Mouse (Mus musculus) CH12.LX (cell line): Measurements from ENCODE around the gene Dhx32. TPM values are rescaled to one million over a fixed set of nuclear protein-coding genes. Genes with fewer than 3 reads are reported as not detected.

Experiments
- DNase-seq: peaks from one replicate; pipeline ENCODE4 v3.0.0-alpha.2; 2013; ENCODE audit errors: extremely low read depth
- H3K27ac ChIP-seq: 2 replicates; pipeline ENCODE4 v1.5.1; 2012; ENCODE audit warnings: low read depth, mild to moderate bottlenecking, control low read depth, moderate library complexity; ENCODE audit not compliant: insufficient read depth
- H3K27me3 ChIP-seq: replicated peaks from 2 replicates; pipeline ENCODE3; 2012; ENCODE audit warnings: inconsistent platforms
- H3K36me3 ChIP-seq, 2 experiments: replicated peaks in 1 of 2; 2 replicates each; pipeline versions ENCODE3 to v1.6.1; 2012; ENCODE audit warnings: inconsistent platforms in 1 of 2, low read length in 1 of 2, mild to moderate bottlenecking in 1 of 2, mixed read lengths in 1 of 2, moderate library complexity in 1 of 2; ENCODE audit not compliant: control insufficient read depth in 1 of 2, insufficient read depth in 1 of 2
- H3K4me1 ChIP-seq, 2 experiments: 2 replicates each; pipeline ENCODE4 v1.6.1; 2012; ENCODE audit warnings: inconsistent platforms in 1 of 2, moderate library complexity in 1 of 2; ENCODE audit not compliant: insufficient read depth in 2 of 2, control insufficient read depth in 1 of 2
- H3K4me2 ChIP-seq: 2 replicates; pipeline ENCODE4 v1.6.1; 2012; ENCODE audit warnings: low read depth, mild to moderate bottlenecking, control low read depth; ENCODE audit not compliant: poor library complexity, insufficient read depth, severe bottlenecking
- H3K4me3 ChIP-seq, 3 experiments: fragments of 150-350 bp in 1 of 3; sonication (generic) in 1 of 3; replicated peaks in 1 of 3; 2 replicates each; pipeline versions ENCODE3 to v1.5.1; 2011 to 2012; ENCODE audit warnings: low read depth in 2 of 3, low read length in 2 of 3, mild to moderate bottlenecking in 2 of 3, moderate library complexity in 2 of 3, control low read depth in 1 of 3, improper control_type of control experiment in 1 of 3, inconsistent platforms in 1 of 3, mixed read lengths in 1 of 3; ENCODE audit not compliant: poor library complexity in 1 of 3
- H3K79me2 ChIP-seq: replicated peaks from 2 replicates; pipeline ENCODE4 v1.6.1; 2012; ENCODE audit warnings: mild to moderate bottlenecking, moderate library complexity; ENCODE audit not compliant: control insufficient read depth, poor library complexity, insufficient read depth, severe bottlenecking; ENCODE audit errors: extremely low read depth
- H3K9ac ChIP-seq: 2 replicates; pipeline ENCODE4 v1.6.1; 2012; ENCODE audit warnings: low read depth, mild to moderate bottlenecking, control low read depth, moderate library complexity; ENCODE audit not compliant: insufficient read depth
- H3K9me3 ChIP-seq: replicated peaks from 2 replicates; pipeline ENCODE3; 2012; ENCODE audit warnings: low read length, inconsistent platforms, mixed read lengths
- BHLHE40 ChIP-seq: IDR thresholded peaks from 2 replicates; pipeline ENCODE4 v1.6.1; 2011; ENCODE audit warnings: mild to moderate bottlenecking, low read depth, low read length, improper control_type of control experiment
- CTCF ChIP-seq, 2 experiments: IDR thresholded peaks in 1 of 2; conservative IDR thresholded peaks in 1 of 2; 2 replicates each; pipeline ENCODE4 v1.5.1; 2011 to 2012; ENCODE audit warnings: low read depth in 2 of 2, low read length in 2 of 2, improper control_type of control experiment in 1 of 2, inconsistent platforms in 1 of 2, mild to moderate bottlenecking in 1 of 2, moderate library complexity in 1 of 2
- EP300 ChIP-seq: IDR thresholded peaks from 2 replicates; pipeline ENCODE4 v1.6.1; 2011; ENCODE audit warnings: low read length, improper control_type of control experiment
- ETS1 ChIP-seq: conservative IDR thresholded peaks from 2 replicates; pipeline ENCODE4 v1.6.1; 2012; ENCODE audit warnings: low read depth, mild to moderate bottlenecking, inconsistent platforms, low read length, improper control_type of control experiment, moderate library complexity
- GABPA ChIP-seq: IDR thresholded peaks from 2 replicates; pipeline ENCODE4 v1.6.1; 2012; ENCODE audit warnings: low read depth, low read length, improper control_type of control experiment, inconsistent platforms; ENCODE audit not compliant: insufficient replicate concordance
- IRF4 ChIP-seq: IDR thresholded peaks from 2 replicates; pipeline ENCODE4 v1.6.1; 2014; ENCODE audit warnings: low read depth, mild to moderate bottlenecking, inconsistent platforms, low read length, improper control_type of control experiment
- MAFK ChIP-seq: IDR thresholded peaks from 2 replicates; pipeline ENCODE4 v1.6.1; 2011; ENCODE audit warnings: low read length, improper control_type of control experiment; ENCODE audit not compliant: insufficient replicate concordance
- MAX ChIP-seq: IDR thresholded peaks from 2 replicates; pipeline ENCODE4 v1.6.1; 2011; ENCODE audit warnings: low read length, improper control_type of control experiment
- MYC ChIP-seq: IDR thresholded peaks from 2 replicates; pipeline ENCODE4 v1.6.1; 2011; ENCODE audit warnings: low read depth, mild to moderate bottlenecking, improper control_type of control experiment, low read length
- NRF1 ChIP-seq: IDR thresholded peaks from 2 replicates; pipeline ENCODE4 v1.6.1; 2014; ENCODE audit warnings: low read depth, mild to moderate bottlenecking, inconsistent platforms, low read length, improper control_type of control experiment, moderate library complexity
- PAX5 ChIP-seq: IDR thresholded peaks from 2 replicates; pipeline ENCODE4 v1.6.1; 2012; ENCODE audit warnings: low read length, inconsistent platforms, mixed read lengths
- POLR2A ChIP-seq: IDR thresholded peaks from 2 replicates; pipeline ENCODE4 v1.6.1; 2011; ENCODE audit warnings: low read depth, mild to moderate bottlenecking, improper control_type of control experiment, low read length
- RAD21 ChIP-seq: IDR thresholded peaks from 2 replicates; pipeline ENCODE4 v1.6.1; 2011; ENCODE audit warnings: low read depth, mild to moderate bottlenecking, low read length, improper control_type of control experiment, moderate library complexity
- SIN3A ChIP-seq: IDR thresholded peaks from 2 replicates; pipeline ENCODE4 v1.6.1; 2012; ENCODE audit warnings: low read length, improper control_type of control experiment, inconsistent platforms
- SMC3 ChIP-seq: IDR thresholded peaks from 2 replicates; pipeline ENCODE4 v1.6.1; 2011; ENCODE audit warnings: low read depth, low read length, improper control_type of control experiment
- UBTF ChIP-seq: IDR thresholded peaks from 2 replicates; pipeline ENCODE4 v1.6.1; 2012; ENCODE audit warnings: low read depth, mild to moderate bottlenecking, inconsistent platforms, low read length, improper control_type of control experiment, moderate library complexity
- USF1 ChIP-seq: IDR thresholded peaks from 2 replicates; pipeline ENCODE4 v1.6.1; 2014; ENCODE audit warnings: low read depth, mild to moderate bottlenecking, inconsistent platforms, low read length, improper control_type of control experiment
- ZC3H11A ChIP-seq: IDR thresholded peaks from 2 replicates; pipeline ENCODE4 v1.6.1; 2012; ENCODE audit warnings: low read depth, mild to moderate bottlenecking, inconsistent platforms, low read length, improper control_type of control experiment
- ZKSCAN1 ChIP-seq: IDR thresholded peaks from 2 replicates; pipeline ENCODE4 v1.6.1; 2012; ENCODE audit warnings: low read depth, inconsistent platforms, low read length, improper control_type of control experiment, borderline replicate concordance
- dilution Hi-C: fragments of 300-500 bp; cut with MboI; formaldehyde crosslinking; loops from 2 replicates; pipeline ENCODE4 v1.14.3; 2020; ENCODE audit warnings: low sequenced_read_pairs; ENCODE audit not compliant: extremely low pct_unique_long_range_greater_than_20kb, extremely low pct_ligation_motif_present
- in situ Hi-C: fragments of 300-500 bp; cut with MboI; formaldehyde crosslinking; loops from 3 replicates; pipeline ENCODE4 v1.14.3; 2019; ENCODE audit warnings: low sequenced_read_pairs, low pct_ligation_motif_present, low pct_unique_long_range_greater_than_20kb, mixed read lengths
- polyA plus RNA-seq: library from polyadenylated mRNA; unstranded; fragments of >175 nt; gene quantifications from 2 replicates; pipeline ENCODE4 v1.2.1, GENCODE M21; 2012; ENCODE audit warnings: low read depth; ENCODE audit not compliant: insufficient read length
- total RNA-seq, 2 experiments: library from RNA; depleted of rRNA; stranded (reverse); fragments of 300-350 nt in 1 of 2; fragments of >200 nt in 1 of 2; gene quantifications; 2 replicates each; pipeline ENCODE4 v1.2.3; 2012 to 2014

Gene Dhx32
- total and polyA plus RNA-seq, 3 experiments = 16.3 to 20.6 (median 16.9) TPM

DNA sequence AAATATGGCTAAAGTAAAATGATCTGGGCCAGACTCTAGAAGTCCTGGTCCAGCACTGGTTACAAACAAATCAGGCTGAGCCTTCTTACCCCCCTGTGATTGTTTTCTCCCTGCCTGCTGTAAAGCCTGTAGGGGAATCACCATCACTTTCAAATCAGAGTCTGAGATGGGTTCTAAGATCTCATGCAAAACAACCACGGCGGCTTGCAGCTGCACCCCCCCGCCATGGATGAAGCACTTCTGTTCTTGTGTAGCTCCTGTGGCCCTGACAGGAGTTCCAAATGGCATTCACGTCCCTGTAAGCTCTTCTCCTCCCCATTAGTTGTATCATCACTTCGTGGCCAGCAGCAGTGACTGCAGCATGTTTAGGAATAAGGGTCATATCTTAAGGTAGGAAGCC is 98.9 kb downstream of the Dhx32 start:
- peak; percentile 53 for DNase-seq
- in situ Hi-C loops = no loop called here
- Histone ChIP-seq H3K4me1 (peaks cover 5 to 21% of the 10 kb centered on the region in 2 experiments), H3K36me3 (peaks cover 17 to 29% of the 10 kb centered on the region in 2 experiments), H3K9ac (no peak overlapping the region), H3K79me2 (no peaks in the 10 kb centered on the region), H3K4me2 (no peak overlapping the region), H3K27ac (no peak overlapping the region), H3K9me3 (peaks cover 15% of the 10 kb centered on the region), H3K4me3 (no peak overlapping the region), H3K27me3 (no peaks in the 10 kb centered on the region)
- dilution Hi-C loops = no loop called here
- TF ChIP-seq MAX (no peak), MAFK (no peak), ZC3H11A (no peak), BHLHE40 (no peak), ETS1 (no peak), IRF4 (no peak), NRF1 (no peak), GABPA (no peak), EP300 (no peak), ZKSCAN1 (no peak), MYC (no peak), UBTF (no peak), USF1 (no peak), POLR2A (no peak), SIN3A (no peak)

DNA sequence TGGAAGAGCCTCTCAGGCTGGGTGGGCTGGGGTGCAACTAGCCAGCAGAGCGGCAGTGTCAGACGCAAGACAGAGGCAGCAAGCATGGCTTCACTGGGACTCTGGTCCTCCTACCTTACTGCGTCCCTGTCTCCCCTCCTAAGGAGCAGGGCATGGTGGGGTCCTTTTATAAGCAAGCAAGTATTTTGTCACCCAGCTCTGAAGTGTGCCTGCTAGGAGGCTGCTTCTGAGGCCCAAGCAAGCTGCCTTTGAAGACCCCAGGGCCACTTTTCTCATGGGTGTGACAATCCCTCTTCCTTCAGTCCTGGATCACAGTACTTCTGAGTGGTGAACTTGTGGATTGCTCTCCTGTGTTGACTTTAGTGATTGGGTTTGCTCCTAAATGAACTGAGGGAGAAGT is 102.6 kb downstream of the Dhx32 start, which contains the start of gene Mmp21:
Mmp21 (minus strand) TSS at position 101 of the 400 bp plus-strand sequence.
- no peak within 1 kb of the TSS for H3K9ac ChIP-seq
- dilution Hi-C loops = no loop called here
- TF ChIP-seq SMC3 (no peak), RAD21 (no peak), MYC (no peak), CTCF (conservative IDR thresholded peaks at IDR 0.05 in 1 of 2, IDR thresholded peaks at IDR 0.05 in 1 of 2; ENCODE audit: low read depth in 2 of 2, low read length in 2 of 2) (no peak), IRF4 (no peak), PAX5 (no peak), ZC3H11A (no peak)

More for the DNA sequence above, 102.6 kb downstream of the Dhx32 start, which contains the start of gene Mmp21:
- Histone ChIP-seq H3K27ac (no peak within 1 kb of the TSS), H3K9me3 (no peaks in the 10 kb centered on the region), H3K4me3 (no peak within 1 kb of the TSS), H3K27me3 (no peaks in the 10 kb centered on the region), H3K79me2 (no peaks in the 10 kb centered on the region), H3K4me1 (peaks cover 0 to 15% of the 10 kb centered on the region in 2 experiments; a peak in 2 of 4 replicates), H3K4me2 (no peak within 1 kb of the TSS), H3K36me3 (peaks cover 3 to 21% of the 10 kb centered on the region in 2 experiments)
- no peak for DNase-seq
- in situ Hi-C loops = no loop called here
